Mouse (Mus musculus): ENCODE measurements around the gene Arhgap6. TPM values are rescaled to one million over a fixed set of nuclear protein-coding genes. Genes with fewer than 3 reads are reported as not detected.
"Not testable (repeated sequence)": the region's sequence is repeated elsewhere in the genome, so short reads cannot be mapped to it uniquely, and the experiment has no call there.

Arhgap6 gene
- polyA plus RNA-seq, 1 experiment from 2014 or later, result 2.7 TPM

- H3K27me3 ChIP-seq, result peaks cover 9% of the 10 kb centered on the region; the same call in 1 of the 2 replicates
- H3K9me3 ChIP-seq, result no peaks in the 10 kb centered on the region
- H3K4me1 ChIP-seq, result no peaks in the 10 kb centered on the region
- no peak overlapping the region for H3K9ac ChIP-seq
- no peak for ATAC-seq (ENCODE audit: insufficient number of reproducible peaks, insufficient read depth, low FRiP score, low TSS enrichment, low read depth)
- H3K4me3 ChIP-seq, result no peak overlapping the region
- no peak overlapping the region for H3K4me2 ChIP-seq
- no peaks in the 10 kb centered on the region for H3K36me3 ChIP-seq
- H3K27ac ChIP-seq, result no peak overlapping the region
Observed at GRCm38 (mm10) chrX:169256741-169257140, 461.8 kb downstream of the Arhgap6 start.

GRCm38 (mm10) chrX:169261034-169261433 is 466.1 kb downstream of the Arhgap6 start:
- Histone ChIP-seq H3K9ac (no peak overlapping the region), H3K4me1 (no peaks in the 10 kb centered on the region), H3K9me3 (no peaks in the 10 kb centered on the region), H3K27me3 (peaks cover 30% of the 10 kb centered on the region), H3K36me3 (no peaks in the 10 kb centered on the region), H3K27ac (no peak overlapping the region), H3K4me3 (no peak overlapping the region), H3K4me2 (no peak overlapping the region)
- WGBS, result 80% methylated on average over 3 of the region's 3 CpGs
- no peak for ATAC-seq (ENCODE audit: insufficient number of reproducible peaks, insufficient read depth, low FRiP score, low TSS enrichment, low read depth)

- WGBS, result 30% methylated on average over 2 of the region's 2 CpGs
- no peak for ATAC-seq (ENCODE audit: insufficient number of reproducible peaks, insufficient read depth, low FRiP score, low TSS enrichment, low read depth)
- Histone ChIP-seq H3K9ac (no peak overlapping the region), H3K4me3 (no peak overlapping the region), H3K27me3 (peaks cover 30% of the 10 kb centered on the region), H3K36me3 (no peaks in the 10 kb centered on the region), H3K27ac (peak overlapping the region; percentile 62; the same call in 1 of the 2 replicates), H3K9me3 (no peaks in the 10 kb centered on the region), H3K4me2 (no peak overlapping the region), H3K4me1 (no peaks in the 10 kb centered on the region)
Observed at GRCm38 (mm10) chrX:169262212-169262611, 467.3 kb downstream of the Arhgap6 start.

- no peak for ATAC-seq (ENCODE audit: insufficient number of reproducible peaks, insufficient read depth, low FRiP score, low TSS enrichment, low read depth)
- WGBS, result 68% methylated on average over 8 of the region's 8 CpGs
- Histone ChIP-seq H3K4me3 (no peak overlapping the region), H3K9ac (no peak overlapping the region), H3K27me3 (peaks cover 30% of the 10 kb centered on the region), H3K4me1 (no peaks in the 10 kb centered on the region), H3K27ac (no peak overlapping the region), H3K4me2 (no peak overlapping the region), H3K9me3 (no peaks in the 10 kb centered on the region), H3K36me3 (no peaks in the 10 kb centered on the region)
Observed at GRCm38 (mm10) chrX:169263433-169264172, 468.7 kb downstream of the Arhgap6 start.

- Histone ChIP-seq H3K9ac (no peak overlapping the region), H3K36me3 (no peaks in the 10 kb centered on the region), H3K27ac (no peak overlapping the region), H3K4me1 (no peaks in the 10 kb centered on the region), H3K4me3 (no peak overlapping the region), H3K9me3 (no peaks in the 10 kb centered on the region), H3K4me2 (no peak overlapping the region), H3K27me3 (peaks cover 7% of the 10 kb centered on the region)
- no peak for ATAC-seq (ENCODE audit: insufficient number of reproducible peaks, insufficient read depth, low FRiP score, low TSS enrichment, low read depth)
- WGBS, result 60% methylated on average over 4 of the region's 4 CpGs
Observed at GRCm38 (mm10) chrX:169299579-169299978, 504.7 kb downstream of the Arhgap6 start.

- ATAC-seq (ENCODE audit: insufficient number of reproducible peaks, insufficient read depth, low FRiP score, low TSS enrichment, low read depth), result no peak
- WGBS, result 57% methylated on average over 26 of the region's 26 CpGs
- H3K9me3 ChIP-seq, result no peaks in the 10 kb centered on the region
- no peak overlapping the region for H3K4me3 ChIP-seq
- H3K27ac ChIP-seq, result no peak overlapping the region
- no peaks in the 10 kb centered on the region for H3K4me1 ChIP-seq
- H3K36me3 ChIP-seq, result no peaks in the 10 kb centered on the region
- H3K9ac ChIP-seq, result no peak overlapping the region
- no peak overlapping the region for H3K4me2 ChIP-seq
- H3K27me3 ChIP-seq, result peaks cover 3% of the 10 kb centered on the region
Observed at GRCm38 (mm10) chrX:169302271-169303045, 507.6 kb downstream of the Arhgap6 start.

GRCm38 (mm10) chrX:169303945-169304344 is 509.0 kb downstream of the Arhgap6 start:
- Histone ChIP-seq H3K4me3 (no peak overlapping the region), H3K27ac (no peak overlapping the region), H3K4me2 (no peak overlapping the region), H3K9me3 (no peaks in the 10 kb centered on the region), H3K9ac (no peak overlapping the region), H3K36me3 (no peaks in the 10 kb centered on the region), H3K27me3 (peaks cover 3% of the 10 kb centered on the region), H3K4me1 (no peaks in the 10 kb centered on the region)
- 49% methylated on average over 3 of the region's 3 CpGs for WGBS
- ATAC-seq (ENCODE audit: insufficient number of reproducible peaks, insufficient read depth, low FRiP score, low TSS enrichment, low read depth), result no peak

- WGBS, result 90% methylated on average over 3 of the region's 3 CpGs
- Histone ChIP-seq H3K9me3 (no peaks in the 10 kb centered on the region), H3K36me3 (peaks cover 4% of the 10 kb centered on the region; the same call in 1 of the 2 replicates), H3K27me3 (peaks cover 8% of the 10 kb centered on the region), H3K27ac (no peak overlapping the region), H3K4me2 (no peak overlapping the region), H3K9ac (no peak overlapping the region), H3K4me3 (no peak overlapping the region), H3K4me1 (no peaks in the 10 kb centered on the region)
- no peak for ATAC-seq (ENCODE audit: insufficient number of reproducible peaks, insufficient read depth, low FRiP score, low TSS enrichment, low read depth)
Observed at GRCm38 (mm10) chrX:169308559-169308958, 513.7 kb downstream of the Arhgap6 start.

- Histone ChIP-seq H3K36me3 (0 out of 2 replicates have a peak, but pooled peaks cover 3% of the 10 kb centered on the region), H3K9ac (peak overlapping the region; percentile 78), H3K27me3 (peaks cover 14% of the 10 kb centered on the region; the same call in 1 of the 2 replicates), H3K4me3 (peak overlapping the region; percentile 57), H3K27ac (no peak overlapping the region), H3K4me1 (no peaks in the 10 kb centered on the region), H3K9me3 (no peaks in the 10 kb centered on the region), H3K4me2 (peak overlapping the region; percentile 59)
- ATAC-seq (ENCODE audit: insufficient number of reproducible peaks, insufficient read depth, low FRiP score, low TSS enrichment, low read depth), result no peak
- WGBS, result 58% methylated on average over 12 of the region's 12 CpGs
Observed at GRCm38 (mm10) chrX:169319066-169319760, 524.3 kb downstream of the Arhgap6 start.

GRCm38 (mm10) chrX:169319945-169320667 is 525.2 kb downstream of the Arhgap6 start, which contains the start of gene Hccs:
Gene Hccs (minus strand): TSS chrX:169320372.
- no peaks in the 10 kb centered on the region for H3K9me3 ChIP-seq
- peak within 1 kb of the TSS; percentile 71 for H3K27ac ChIP-seq
- 25% methylated on average over 88 of the region's 97 CpGs for WGBS
- peak within 1 kb of the TSS; percentile 78 for H3K9ac ChIP-seq
- peak within 1 kb of the TSS; percentile 59 for H3K4me2 ChIP-seq
- H3K27me3 ChIP-seq, result peaks cover 14% of the 10 kb centered on the region; the same call in 1 of the 2 replicates
- ATAC-seq (ENCODE audit: insufficient number of reproducible peaks, insufficient read depth, low FRiP score, low TSS enrichment, low read depth), result peak; percentile 99
- 0 out of 2 replicates have a peak, but pooled peaks cover 3% of the 10 kb centered on the region for H3K36me3 ChIP-seq
- peak within 1 kb of the TSS; percentile 57 for H3K4me3 ChIP-seq
- no peaks in the 10 kb centered on the region for H3K4me1 ChIP-seq

GRCm38 (mm10) chrX:169320668-169321005 is 525.7 kb downstream of the Arhgap6 start:
- WGBS, result 40% methylated on average over 15 of the region's 15 CpGs
- not testable (repeated sequence) for ATAC-seq (ENCODE audit: insufficient number of reproducible peaks, insufficient read depth, low FRiP score, low TSS enrichment, low read depth)

More at GRCm38 (mm10) chrX:169320668-169321005, 525.7 kb downstream of the Arhgap6 start:
- H3K27ac ChIP-seq, H3K4me1 ChIP-seq, H3K9me3 ChIP-seq, H3K36me3 ChIP-seq, H3K9ac ChIP-seq: not testable (repeated sequence)
- H3K4me3 ChIP-seq, result peak overlapping the region; percentile 57
- peak overlapping the region; percentile 40 for H3K4me2 ChIP-seq
- H3K27me3 ChIP-seq, result peaks cover 14% of the 10 kb centered on the region; the same call in 1 of the 2 replicates
